Mouse (Mus musculus) thymus, postnatal 36 days (tissue): Measurements from ENCODE around the gene Gdf11.

Source experiments
- DNase-seq, 2 experiments: peaks; one replicate each; pipeline ENCODE4 v3.0.0; 2022; ENCODE audit warnings: mixed read lengths in 2 of 2

Gene Gdf11

GRCm38 (mm10) chr10:128919203-128919631 lies 27.7 kb upstream of the Gdf11 start:
- no peak for DNase-seq

GRCm38 (mm10) chr10:128918246-128918645 lies 26.7 kb upstream of the Gdf11 start:
- DNase-seq = no peak

- no peak for DNase-seq
Measured at GRCm38 (mm10) chr10:128917400-128917799, 25.9 kb upstream of the Gdf11 start.

GRCm38 (mm10) chr10:128916665-128917064 lies 25.1 kb upstream of the Gdf11 start:
- DNase-seq = no peak

GRCm38 (mm10) chr10:128915550-128915949 lies 24.0 kb upstream of the Gdf11 start:
- DNase-seq = no peak

GRCm38 (mm10) chr10:128913696-128914095 lies 22.2 kb upstream of the Gdf11 start:
- no peak for DNase-seq

- peak; percentile 73 to 80 for DNase-seq
Measured at GRCm38 (mm10) chr10:128913219-128913618, 21.7 kb upstream of the Gdf11 start.

- DNase-seq = no peak
Measured at GRCm38 (mm10) chr10:128912791-128913190, 21.3 kb upstream of the Gdf11 start.

GRCm38 (mm10) chr10:128912268-128912667 lies 20.8 kb upstream of the Gdf11 start:
- DNase-seq = no peak

GRCm38 (mm10) chr10:128911430-128911829 lies 19.9 kb upstream of the Gdf11 start:
- DNase-seq = no peak

- DNase-seq = no peak
Measured at GRCm38 (mm10) chr10:128910066-128910841, 18.7 kb upstream of the Gdf11 start.

GRCm38 (mm10) chr10:128909567-128910028 lies 18.1 kb upstream of the Gdf11 start:
- peak in 1 of 2 experiments; percentile 30 for DNase-seq

GRCm38 (mm10) chr10:128908778-128909448 lies 17.4 kb upstream of the Gdf11 start:
- DNase-seq = no peak

GRCm38 (mm10) chr10:128904812-128905211 lies 13.3 kb upstream of the Gdf11 start:
- no peak for DNase-seq

GRCm38 (mm10) chr10:128902409-128902988 lies 11.0 kb upstream of the Gdf11 start:
- no peak for DNase-seq

- DNase-seq = no peak
Measured at GRCm38 (mm10) chr10:128901409-128901808, 9.9 kb upstream of the Gdf11 start.

- DNase-seq = no peak
Measured at GRCm38 (mm10) chr10:128900698-128901097, 9.2 kb upstream of the Gdf11 start, which contains the start of gene Cd63. TSS of gene Cd63 (plus strand) at chr10:128900989.

GRCm38 (mm10) chr10:128899759-128900490 lies 8.4 kb upstream of the Gdf11 start:
- no peak for DNase-seq

GRCm38 (mm10) chr10:128897501-128897900 lies 6.0 kb upstream of the Gdf11 start:
- DNase-seq = no peak

GRCm38 (mm10) chr10:128896807-128897206 lies 5.3 kb upstream of the Gdf11 start:
- no peak for DNase-seq

- DNase-seq = no peak
Measured at GRCm38 (mm10) chr10:128895952-128896693, 4.6 kb upstream of the Gdf11 start.

GRCm38 (mm10) chr10:128895437-128895836 lies 3.9 kb upstream of the Gdf11 start:
- peak in 1 of 2 experiments; percentile 57 for DNase-seq
